Mouse (Mus musculus): ENCODE data around the gene Serpina3n. TPM values are rescaled to one million over a fixed set of nuclear protein-coding genes. Genes with fewer than 3 reads are reported as not detected.

Gene Serpina3n
- polyA plus RNA-seq, 1 experiment: 0.05 TPM

DNA sequence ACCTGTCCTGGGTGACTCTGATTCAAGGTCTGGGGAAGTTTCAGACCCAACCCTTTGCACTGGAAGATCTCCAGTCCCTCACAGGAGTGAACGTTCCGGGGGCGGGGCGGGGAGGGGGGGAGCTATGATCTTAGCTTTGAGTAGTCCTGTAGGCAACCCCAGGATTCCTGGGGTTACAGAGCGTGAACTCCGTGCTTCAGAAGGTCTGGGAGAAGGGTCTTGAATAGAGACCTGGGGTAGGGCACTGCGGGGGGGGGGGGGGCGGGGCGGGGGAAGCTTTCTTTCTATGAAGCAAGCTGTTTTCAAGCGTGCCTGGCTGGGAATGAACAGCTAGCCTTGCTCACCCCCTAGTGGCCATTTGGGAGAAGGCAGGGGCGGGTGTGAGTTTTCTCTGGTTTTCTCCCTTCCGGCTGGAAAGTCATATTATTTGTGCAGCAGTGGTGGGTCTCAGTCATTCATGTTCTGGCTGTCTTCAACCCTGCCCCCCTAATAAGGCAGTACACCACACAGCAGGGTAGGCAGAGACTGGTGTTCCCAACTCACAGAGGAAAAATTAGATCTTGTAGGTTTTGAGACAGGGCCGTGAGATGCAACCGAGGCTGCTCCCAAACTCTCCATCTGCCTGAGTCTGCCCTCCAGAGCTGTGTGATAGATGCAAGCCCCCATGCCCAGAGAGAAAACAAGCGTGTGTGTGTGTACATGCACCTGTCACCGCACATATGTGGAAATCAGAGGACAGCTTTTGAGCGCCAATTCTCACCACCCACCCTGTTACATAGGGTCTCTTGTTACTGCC, 12.0 kb downstream of the Serpina3n start:
- Histone ChIP-seq H3K4me2 (ENCODE audit: low read depth) (no peak overlapping the region), H3K36me3 (ENCODE audit: control insufficient read depth, insufficient read depth) (no peaks in the 10 kb centered on the region), H3K27me3 (ENCODE audit: control insufficient read depth, insufficient read depth, insufficient read length) (no peaks in the 10 kb centered on the region), H3K79me2 (ENCODE audit: control insufficient read depth, insufficient read depth) (no peaks in the 10 kb centered on the region), H3K4me3 (no peak overlapping the region), H3ac (ENCODE audit: control insufficient read depth, insufficient read length) (no peak overlapping the region)
- no peak for TF ChIP-seq POLR2A (IDR thresholded peaks at IDR 0.05; ENCODE audit: insufficient read length, low read depth)
- no peak for TF ChIP-seq SRF (IDR thresholded peaks at IDR 0.05; ENCODE audit: control insufficient read depth, insufficient read length, low read depth)
- TF ChIP-seq TCF3 (IDR thresholded peaks at IDR 0.05; ENCODE audit: insufficient read length, low read depth): no peak
- TF ChIP-seq MYOG (IDR thresholded peaks at IDR 0.05; ENCODE audit: control insufficient read depth in 1 of 3, insufficient read depth in 1 of 3, insufficient read length in 2 of 3, low read depth in 2 of 3): no peak
- no peak for TF ChIP-seq CEBPB (IDR thresholded peaks at IDR 0.05; ENCODE audit: insufficient read depth, poor library complexity, severe bottlenecking)
- no peak for TF ChIP-seq MAX (IDR thresholded peaks at IDR 0.05; ENCODE audit: low read depth)
- TF ChIP-seq MYOD1 (IDR thresholded peaks at IDR 0.05; ENCODE audit: control insufficient read depth in 1 of 3, insufficient read length in 2 of 3, low read depth in 2 of 3): no peak
- TF ChIP-seq TCF12 (IDR thresholded peaks at IDR 0.05; ENCODE audit: insufficient read depth, poor library complexity, severe bottlenecking): no peak
- TF ChIP-seq USF1 (IDR thresholded peaks at IDR 0.05; ENCODE audit: low read depth): no peak
- no peak for TF ChIP-seq REST (IDR thresholded peaks at IDR 0.05; ENCODE audit: insufficient read depth, insufficient read length)
- no peak for TF ChIP-seq POLR2AphosphoS2 (IDR thresholded peaks at IDR 0.05; ENCODE audit: insufficient read length, low read depth)
- no peak for TF ChIP-seq E2F4 (IDR thresholded peaks at IDR 0.05; ENCODE audit: insufficient read depth)

GRCm38 (mm10) chr12:104419136-104419462, 12.6 kb downstream of the Serpina3n start:
- TF ChIP-seq REST (IDR thresholded peaks at IDR 0.05; ENCODE audit: insufficient read depth, insufficient read length): no peak
- no peak for TF ChIP-seq TCF3 (IDR thresholded peaks at IDR 0.05; ENCODE audit: insufficient read length, low read depth)
- TF ChIP-seq MAX (IDR thresholded peaks at IDR 0.05; ENCODE audit: low read depth): no peak
- TF ChIP-seq MYOD1 (IDR thresholded peaks at IDR 0.05; ENCODE audit: control insufficient read depth in 1 of 3, insufficient read length in 2 of 3, low read depth in 2 of 3): no peak
- no peak for TF ChIP-seq MYOG (IDR thresholded peaks at IDR 0.05; ENCODE audit: control insufficient read depth in 1 of 3, insufficient read depth in 1 of 3, insufficient read length in 2 of 3, low read depth in 2 of 3)
- TF ChIP-seq SRF (IDR thresholded peaks at IDR 0.05; ENCODE audit: control insufficient read depth, insufficient read length, low read depth): no peak
- no peak for TF ChIP-seq USF1 (IDR thresholded peaks at IDR 0.05; ENCODE audit: low read depth)
- H3ac ChIP-seq (ENCODE audit: control insufficient read depth, insufficient read length): no peak overlapping the region

GRCm38 (mm10) chr12:104422615-104423392, 16.3 kb downstream of the Serpina3n start:
- H3K4me3 ChIP-seq: no peak overlapping the region
- no peaks in the 10 kb centered on the region for H3K36me3 ChIP-seq (ENCODE audit: control insufficient read depth, insufficient read depth)
- no peak overlapping the region for H3K4me2 ChIP-seq (ENCODE audit: low read depth)
- no peaks in the 10 kb centered on the region for H3K79me2 ChIP-seq (ENCODE audit: control insufficient read depth, insufficient read depth)
- no peak overlapping the region for H3ac ChIP-seq (ENCODE audit: control insufficient read depth, insufficient read length)
- TF ChIP-seq POLR2AphosphoS2 (IDR thresholded peaks at IDR 0.05; ENCODE audit: insufficient read length, low read depth): no peak
- no peak for TF ChIP-seq SRF (IDR thresholded peaks at IDR 0.05; ENCODE audit: control insufficient read depth, insufficient read length, low read depth)
- no peak for TF ChIP-seq MYOG (IDR thresholded peaks at IDR 0.05; ENCODE audit: control insufficient read depth in 1 of 3, insufficient read depth in 1 of 3, insufficient read length in 2 of 3, low read depth in 2 of 3)
- TF ChIP-seq POLR2A (IDR thresholded peaks at IDR 0.05; ENCODE audit: insufficient read length, low read depth): no peak
- no peak for TF ChIP-seq TCF12 (IDR thresholded peaks at IDR 0.05; ENCODE audit: insufficient read depth, poor library complexity, severe bottlenecking)
- no peak for TF ChIP-seq MYOD1 (IDR thresholded peaks at IDR 0.05; ENCODE audit: control insufficient read depth in 1 of 3, insufficient read length in 2 of 3, low read depth in 2 of 3)
- no peak for TF ChIP-seq CEBPB (IDR thresholded peaks at IDR 0.05; ENCODE audit: insufficient read depth, poor library complexity, severe bottlenecking)
- H3K27me3 ChIP-seq (ENCODE audit: control insufficient read depth, insufficient read depth, insufficient read length): peaks cover 4% of the 10 kb centered on the region

More at GRCm38 (mm10) chr12:104419136-104419462, 12.6 kb downstream of the Serpina3n start:
- Histone ChIP-seq H3K4me2 (ENCODE audit: low read depth) (no peak overlapping the region), H3K36me3 (ENCODE audit: control insufficient read depth, insufficient read depth) (no peaks in the 10 kb centered on the region), H3K4me3 (no peak overlapping the region), H3K27me3 (ENCODE audit: control insufficient read depth, insufficient read depth, insufficient read length) (no peaks in the 10 kb centered on the region), H3K79me2 (ENCODE audit: control insufficient read depth, insufficient read depth) (no peaks in the 10 kb centered on the region)

DNA sequence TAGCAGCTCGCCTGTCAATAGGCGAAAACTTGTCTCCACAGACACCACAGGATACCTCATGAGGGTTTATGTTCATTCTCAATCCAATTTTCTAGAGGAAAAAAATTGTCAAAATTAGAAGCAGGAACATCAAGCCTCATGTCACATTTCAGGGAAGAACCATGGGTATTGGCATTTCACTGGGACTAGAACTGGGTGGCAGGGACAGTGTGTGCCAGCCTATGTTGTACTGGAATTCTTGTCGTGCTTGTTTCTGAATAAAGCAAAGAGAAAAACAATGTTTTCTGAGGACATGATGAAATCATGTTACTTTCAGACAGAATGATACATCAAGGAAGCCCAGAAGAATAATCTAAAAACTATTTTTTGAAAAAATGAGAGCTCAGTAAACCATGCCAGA, 19.1 kb downstream of the Serpina3n start:
- Histone ChIP-seq H3K36me3 (ENCODE audit: control insufficient read depth, insufficient read depth) (no peaks in the 10 kb centered on the region), H3K4me2 (ENCODE audit: low read depth) (no peak overlapping the region), H3K27me3 (ENCODE audit: control insufficient read depth, insufficient read depth, insufficient read length) (peaks cover 4% of the 10 kb centered on the region), H3ac (ENCODE audit: control insufficient read depth, insufficient read length) (no peak overlapping the region), H3K4me3 (no peak overlapping the region), H3K79me2 (ENCODE audit: control insufficient read depth, insufficient read depth) (no peaks in the 10 kb centered on the region)
- no peak for TF ChIP-seq POLR2A (IDR thresholded peaks at IDR 0.05; ENCODE audit: insufficient read length, low read depth)

GRCm38 (mm10) chr12:104426915-104427314, 20.4 kb downstream of the Serpina3n start:
- peaks cover 4% of the 10 kb centered on the region for H3K27me3 ChIP-seq (ENCODE audit: control insufficient read depth, insufficient read depth, insufficient read length)
- H3ac ChIP-seq (ENCODE audit: control insufficient read depth, insufficient read length): no peak overlapping the region
- H3K4me2 ChIP-seq (ENCODE audit: low read depth): no peak overlapping the region
- H3K4me3 ChIP-seq: no peak overlapping the region
- no peak for TF ChIP-seq POLR2AphosphoS2 (IDR thresholded peaks at IDR 0.05; ENCODE audit: insufficient read length, low read depth)
- TF ChIP-seq CEBPB (IDR thresholded peaks at IDR 0.05; ENCODE audit: insufficient read depth, poor library complexity, severe bottlenecking): no peak
- no peak for TF ChIP-seq REST (IDR thresholded peaks at IDR 0.05; ENCODE audit: insufficient read depth, insufficient read length)
- TF ChIP-seq POLR2A (IDR thresholded peaks at IDR 0.05; ENCODE audit: insufficient read length, low read depth): no peak
- TF ChIP-seq TCF12 (IDR thresholded peaks at IDR 0.05; ENCODE audit: insufficient read depth, poor library complexity, severe bottlenecking): no peak
- TF ChIP-seq MAX (IDR thresholded peaks at IDR 0.05; ENCODE audit: low read depth): no peak
- no peak for TF ChIP-seq USF1 (IDR thresholded peaks at IDR 0.05; ENCODE audit: low read depth)
- no peak for TF ChIP-seq MYOG (IDR thresholded peaks at IDR 0.05; ENCODE audit: control insufficient read depth in 1 of 3, insufficient read depth in 1 of 3, insufficient read length in 2 of 3, low read depth in 2 of 3)
- TF ChIP-seq TCF3 (IDR thresholded peaks at IDR 0.05; ENCODE audit: insufficient read length, low read depth): no peak
- TF ChIP-seq E2F4 (IDR thresholded peaks at IDR 0.05; ENCODE audit: insufficient read depth): no peak
- TF ChIP-seq SRF (IDR thresholded peaks at IDR 0.05; ENCODE audit: control insufficient read depth, insufficient read length, low read depth): no peak
- no peak for TF ChIP-seq MYOD1 (IDR thresholded peaks at IDR 0.05; ENCODE audit: control insufficient read depth in 1 of 3, insufficient read length in 2 of 3, low read depth in 2 of 3)
- no peaks in the 10 kb centered on the region for H3K36me3 ChIP-seq (ENCODE audit: control insufficient read depth, insufficient read depth)
- H3K79me2 ChIP-seq (ENCODE audit: control insufficient read depth, insufficient read depth): no peaks in the 10 kb centered on the region

All from myocyte (in vitro differentiated cells).